Mouse (Mus musculus) cortical plate, adult 2 months (tissue): ENCODE data around the gene Myl7.

ENCODE experiments used
- CTCF ChIP-seq: fragments of 200-500 bp; IDR thresholded peaks from 2 replicates; pipeline ENCODE4 v1.5.1; 2011; ENCODE audit warnings: mild to moderate bottlenecking, control low read depth, low read length; ENCODE audit not compliant: insufficient read depth; ENCODE audit errors: extremely low read depth
- POLR2A ChIP-seq: fragments of 200-500 bp; IDR thresholded peaks from 2 replicates; pipeline ENCODE4 v1.6.1; 2011; ENCODE audit warnings: mild to moderate bottlenecking, low read length, control low read depth; ENCODE audit not compliant: insufficient read depth; ENCODE audit errors: extremely low read depth

DNA sequence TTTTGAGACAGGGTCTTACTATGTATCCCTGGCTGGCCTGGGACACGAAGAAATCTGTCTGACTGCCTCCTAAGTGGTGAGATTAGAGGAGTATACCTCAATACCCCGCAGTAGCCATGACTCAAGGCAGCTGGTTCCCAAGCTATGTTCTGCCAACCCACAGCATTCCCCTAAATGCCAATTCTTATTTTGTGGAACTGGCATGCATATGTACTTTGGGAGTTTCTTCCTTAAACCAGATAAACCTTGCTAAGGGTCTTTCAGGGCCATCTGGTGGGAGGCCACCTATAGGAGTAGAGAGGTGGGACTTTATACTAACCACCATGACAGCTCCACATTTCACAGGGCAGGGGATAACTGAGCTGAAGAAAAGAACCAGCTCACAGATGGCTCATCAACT is 5.3 kb upstream of the Myl7 start:
- no peak for TF ChIP-seq POLR2A
- TF ChIP-seq CTCF: no peak
